Mouse (Mus musculus) ES-Bruce4 (cell line): ENCODE results near the gene Ap5s1.

Experiments
- CTCF ChIP-seq: IDR thresholded peaks from one replicate; pipeline ENCODE4 v1.8.1; 2011; ENCODE audit warnings: low read depth, low read length
- EP300 ChIP-seq: IDR thresholded peaks from 2 replicates; pipeline ENCODE4 v1.6.1; 2011; ENCODE audit warnings: low read depth, low read length; ENCODE audit not compliant: insufficient read depth
- POLR2A ChIP-seq: IDR thresholded peaks from one replicate; pipeline ENCODE4 v1.8.1; 2011; ENCODE audit warnings: low read length; ENCODE audit not compliant: insufficient read depth

- TF ChIP-seq CTCF (no peak), EP300 (no peak), POLR2A (no peak)
Observed at GRCm38 (mm10) chr2:131203816-131204409, 3.0 kb upstream of the Ap5s1 start.
